Mouse (Mus musculus) ES-E14 (cell line): ENCODE measurements at regions not wholly inside any gene's neighbourhood (a gene's known extent, or its start where the extent isn't known, plus 50 kb on each side); places are given as distances from the start of the nearest gene placed in this dataset.

Source experiments
- DNase-seq: peaks from one replicate; pipeline ENCODE4 v3.0.0-alpha.2; 2013; ENCODE audit warnings: low read depth, low spot score
- H3K27ac ChIP-seq: 2 replicates; pipeline ENCODE4 v1.5.1; 2012; ENCODE audit warnings: low read depth, mild to moderate bottlenecking, low read length, moderate library complexity, mixed read lengths; ENCODE audit not compliant: poor library complexity, insufficient read depth, severe bottlenecking
- H3K36me3 ChIP-seq: 2 replicates; pipeline ENCODE4 v1.6.1; 2012; ENCODE audit warnings: mild to moderate bottlenecking, low read length, moderate library complexity, mixed read lengths; ENCODE audit not compliant: control insufficient read depth, poor library complexity, insufficient read depth, severe bottlenecking
- H3K4me1 ChIP-seq, 2 experiments: fragments of 150-350 bp in 1 of 2; sonication (generic) in 1 of 2; 2 replicates each; pipeline ENCODE4 v1.6.1; 2012; ENCODE audit warnings: low read length in 2 of 2, mild to moderate bottlenecking in 1 of 2, mixed read lengths in 1 of 2; ENCODE audit not compliant: control insufficient read depth in 2 of 2, insufficient read depth in 2 of 2, poor library complexity in 1 of 2
- H3K4me3 ChIP-seq, 2 experiments: fragments of 150-350 bp in 1 of 2; sonication (generic) in 1 of 2; 2 replicates each; pipeline ENCODE4 v1.5.1; 2012; ENCODE audit warnings: low read length in 2 of 2, low read depth in 1 of 2, mild to moderate bottlenecking in 1 of 2, mixed read lengths in 1 of 2; ENCODE audit not compliant: insufficient read depth in 1 of 2, poor library complexity in 1 of 2, severe bottlenecking in 1 of 2
- H3K9ac ChIP-seq: 2 replicates; pipeline ENCODE4 v1.6.1; 2012; ENCODE audit warnings: low read depth, mild to moderate bottlenecking, low read length, mixed read lengths; ENCODE audit not compliant: poor library complexity, insufficient read depth, severe bottlenecking
- H3K9me3 ChIP-seq: fragments of 150-350 bp; sonication (generic); 2 replicates; pipeline ENCODE4 v1.6.1; 2012; ENCODE audit warnings: low read depth, mild to moderate bottlenecking, low read length; ENCODE audit not compliant: control insufficient read depth, insufficient read depth
- CHD2 ChIP-seq: IDR thresholded peaks from 2 replicates; pipeline ENCODE4 v1.6.1; 2014; ENCODE audit warnings: mild to moderate bottlenecking, low read depth, low read length, inconsistent platforms
- HCFC1 ChIP-seq: IDR thresholded peaks from 2 replicates; pipeline ENCODE4 v1.6.1; 2012; ENCODE audit warnings: low read length, inconsistent platforms, borderline replicate concordance; ENCODE audit not compliant: insufficient read depth
- MAFK ChIP-seq: IDR thresholded peaks from 2 replicates; pipeline ENCODE4 v1.6.1; 2014; ENCODE audit warnings: mild to moderate bottlenecking, low read depth, low read length, inconsistent platforms; ENCODE audit not compliant: insufficient read depth
- ZC3H11A ChIP-seq: IDR thresholded peaks from 2 replicates; pipeline ENCODE4 v1.6.1; 2012; ENCODE audit warnings: low read depth, mild to moderate bottlenecking, inconsistent platforms, low read length, borderline replicate concordance
- ZNF384 ChIP-seq: IDR thresholded peaks from 2 replicates; pipeline ENCODE4 v1.6.1; 2012; ENCODE audit warnings: low read depth, low read length, inconsistent platforms
- in situ Hi-C, 2 experiments: fragments of 600-800 bp; cut with MboI; formaldehyde crosslinking; loops; one replicate each; pipeline ENCODE4 v1.15.1; 2025; ENCODE audit warnings: low sequenced_read_pairs in 2 of 2, inconsistent platforms in 1 of 2; ENCODE audit not compliant: unreplicated experiment in 2 of 2

- in situ Hi-C loops, result no loop called here
- H3K9me3 ChIP-seq, result no peaks in the 10 kb centered on the region
- no peak for TF ChIP-seq CHD2
- no peak for TF ChIP-seq ZC3H11A
- TF ChIP-seq HCFC1, result no peak
- TF ChIP-seq ZNF384, result no peak
- no peak for TF ChIP-seq MAFK
Measured at GRCm38 (mm10) chr12:27653541-27653940, 311.2 kb upstream of the Sox11 start.

GRCm38 (mm10) chr12:27648602-27649001, 306.2 kb upstream of the Sox11 start:
- in situ Hi-C loops, result no loop called here
- H3K4me1 ChIP-seq, result no peaks in the 10 kb centered on the region
- no peak overlapping the region for H3K9ac ChIP-seq
- no peaks in the 10 kb centered on the region for H3K9me3 ChIP-seq
- TF ChIP-seq CHD2 (no peak), HCFC1 (no peak), ZC3H11A (no peak), MAFK (no peak), ZNF384 (no peak)
- DNase-seq, result no peak
- no peaks in the 10 kb centered on the region for H3K36me3 ChIP-seq
- H3K4me3 ChIP-seq, result no peak overlapping the region
- no peak overlapping the region for H3K27ac ChIP-seq

More at GRCm38 (mm10) chr12:27653541-27653940, 311.2 kb upstream of the Sox11 start:
- no peak overlapping the region for H3K4me3 ChIP-seq
- no peak overlapping the region for H3K27ac ChIP-seq
- no peaks in the 10 kb centered on the region for H3K36me3 ChIP-seq
- no peaks in the 10 kb centered on the region for H3K4me1 ChIP-seq
- no peak for DNase-seq
- no peak overlapping the region for H3K9ac ChIP-seq

GRCm38 (mm10) chr12:27646497-27647307, 304.3 kb upstream of the Sox11 start:
- Histone ChIP-seq H3K4me1 (no peaks in the 10 kb centered on the region), H3K4me3 (no peak overlapping the region), H3K36me3 (no peaks in the 10 kb centered on the region), H3K27ac (no peak overlapping the region), H3K9me3 (no peaks in the 10 kb centered on the region), H3K9ac (no peak overlapping the region)
- no peak for DNase-seq
- in situ Hi-C loops, result no loop called here
- TF ChIP-seq ZC3H11A, result no peak

DNA sequence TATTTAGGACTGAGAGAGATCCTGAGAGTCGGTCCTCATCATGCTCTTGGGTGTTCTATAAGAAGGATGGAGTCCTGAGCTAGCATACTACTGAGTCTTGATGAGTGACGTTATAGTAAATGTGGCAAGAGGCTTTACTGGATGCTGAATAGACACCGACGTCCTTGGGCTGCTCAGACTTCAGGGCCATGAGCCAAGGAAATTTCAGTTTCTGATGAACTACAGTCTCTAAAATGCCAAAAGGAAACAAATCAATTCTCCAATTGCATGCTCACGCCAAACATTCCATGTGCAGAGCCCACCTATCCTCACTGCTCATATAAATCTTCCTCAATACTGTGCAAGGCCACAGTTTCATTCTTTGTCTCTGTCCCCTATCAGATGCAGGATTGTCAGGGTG, 277.2 kb upstream of the Sox11 start:
- DNase-seq, result no peak
- Histone ChIP-seq H3K9ac (no peak overlapping the region), H3K4me1 (no peaks in the 10 kb centered on the region), H3K9me3 (no peaks in the 10 kb centered on the region), H3K36me3 (no peaks in the 10 kb centered on the region), H3K27ac (no peak overlapping the region), H3K4me3 (no peak overlapping the region)
- TF ChIP-seq ZNF384, result no peak
- TF ChIP-seq MAFK, result no peak
- TF ChIP-seq CHD2, result no peak
- TF ChIP-seq HCFC1, result no peak
- TF ChIP-seq ZC3H11A, result no peak
- in situ Hi-C loops, result no loop called here
